Mouse (Mus musculus) heart, embryonic 13.5 days (tissue): Measurements from ENCODE around the gene Olfr1367. TPM values are rescaled to one million over a fixed set of nuclear protein-coding genes. Genes with fewer than 3 reads are reported as not detected.
A peak's percentile ranks its signal among the peaks of the same experiment; 100 is the strongest.
"Not testable (repeated sequence)": the region's sequence is repeated elsewhere in the genome, so short reads cannot be mapped to it uniquely, and the experiment has no call there.

ENCODE experiments used
- ATAC-seq: fragments of 200-750 bp; cut with Nextera tagmentation; 2 replicates; pipeline ENCODE4 v1.8.0; 2017; ENCODE audit warnings: moderate TSS enrichment; ENCODE audit not compliant: insufficient number of reproducible peaks, low FRiP score, low TSS enrichment; ENCODE audit errors: extremely low read depth
- H3K27ac ChIP-seq: fragments of 300-500 bp; sonication (generic); replicated peaks from 2 replicates; pipeline ENCODE4 v1.5.1; 2015; ENCODE audit warnings: moderate library complexity, mild to moderate bottlenecking, inconsistent platforms
- H3K27me3 ChIP-seq: fragments of 300-500 bp; sonication (generic); replicated peaks from 2 replicates; pipeline ENCODE4 v1.6.1; 2015; ENCODE audit warnings: mild to moderate bottlenecking, inconsistent platforms
- H3K36me3 ChIP-seq: fragments of 300-500 bp; sonication (generic); 2 replicates; pipeline ENCODE4 v1.6.1; 2015; ENCODE audit warnings: mild to moderate bottlenecking, inconsistent platforms
- H3K4me1 ChIP-seq: fragments of 300-500 bp; sonication (generic); 2 replicates; pipeline ENCODE4 v1.6.1; 2015; ENCODE audit warnings: inconsistent platforms
- H3K4me2 ChIP-seq: fragments of 300-500 bp; sonication (generic); 2 replicates; pipeline ENCODE4 v1.6.1; 2015; ENCODE audit warnings: inconsistent platforms, mild to moderate bottlenecking, moderate library complexity
- H3K4me3 ChIP-seq: fragments of 300-500 bp; sonication (generic); 2 replicates; pipeline ENCODE4 v1.5.1; 2015; ENCODE audit warnings: moderate library complexity, mild to moderate bottlenecking, inconsistent platforms
- H3K9ac ChIP-seq: fragments of 300-500 bp; sonication (generic); 2 replicates; pipeline ENCODE4 v1.6.1; 2015; ENCODE audit warnings: inconsistent platforms, mild to moderate bottlenecking, moderate library complexity
- H3K9me3 ChIP-seq: fragments of 300-500 bp; sonication (generic); 2 replicates; pipeline ENCODE4 v1.6.1; 2016; ENCODE audit warnings: inconsistent platforms
- WGBS: fragments of 180-500 bp; shearing (Covaris S2); methylation state at CpG from one replicate; pipeline ENCODE4 v1.1.7; 2015; ENCODE audit warnings: mixed read lengths; 5-methylcytosine and 5-hydroxymethylcytosine counted together
- polyA plus RNA-seq: library from polyadenylated mRNA; unstranded; fragments of >200 nt; fragmentation: Nextera tagmentation; extraction: Ambion mirVana; gene quantifications from 2 replicates; pipeline ENCODE4 v1.2.1, GENCODE M21; 2015

Olfr1367 gene
- polyA plus RNA-seq, 1 experiment from 2014 or later: not detected

- ATAC-seq: no peak
- H3K9me3 ChIP-seq: no peaks in the 10 kb centered on the region
Observed at GRCm38 (mm10) chr13:21326191-21326590, 20.5 kb upstream of the Olfr1367 start.

DNA sequence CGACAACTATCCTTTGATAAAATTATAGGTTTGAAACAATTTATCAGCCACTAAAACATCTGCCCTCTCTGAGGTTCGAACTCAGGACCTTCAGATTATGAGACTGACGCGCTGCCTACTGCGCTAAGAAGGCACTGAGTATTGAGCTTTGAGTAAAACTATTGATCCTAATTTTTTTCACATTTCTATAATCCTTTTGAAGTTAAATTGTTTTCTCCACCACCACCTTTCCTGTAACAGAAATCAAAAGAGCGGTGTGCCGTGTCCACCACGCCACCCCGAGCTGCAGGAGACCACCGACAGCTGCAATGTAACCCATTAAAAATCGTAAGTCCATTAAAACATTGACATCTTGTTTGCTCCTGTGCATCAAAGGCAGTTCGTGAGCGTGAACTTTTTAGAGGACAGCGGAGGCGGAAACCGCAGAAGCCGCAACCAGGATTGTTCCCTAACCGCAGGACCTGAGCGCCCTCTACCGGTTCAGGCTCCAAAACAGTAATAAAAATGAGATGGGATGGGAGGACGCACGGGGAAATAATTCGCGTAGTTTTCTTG is 20.0 kb upstream of the Olfr1367 start:
- H3K27ac ChIP-seq: no peak overlapping the region; the same call in 1 of the 2 replicates
- ATAC-seq: no peak
- peak overlapping the region; percentile 57 for H3K4me3 ChIP-seq
- H3K9ac ChIP-seq: peak overlapping the region; percentile 79
- peaks cover 8% of the 10 kb centered on the region for H3K4me1 ChIP-seq
- peaks cover 2% of the 10 kb centered on the region; the same call in 1 of the 2 replicates for H3K27me3 ChIP-seq
- H3K9me3 ChIP-seq: no peaks in the 10 kb centered on the region
- H3K36me3 ChIP-seq: no peaks in the 10 kb centered on the region
- WGBS: under 1% methylated on average over 24 of the region's 24 CpGs
- peak overlapping the region; percentile 82 for H3K4me2 ChIP-seq

More at GRCm38 (mm10) chr13:21326191-21326590, 20.5 kb upstream of the Olfr1367 start:
- Histone ChIP-seq H3K36me3 (no peaks in the 10 kb centered on the region), H3K4me3 (peak overlapping the region; percentile 57), H3K4me2 (peak overlapping the region; percentile 82), H3K9ac (no peak overlapping the region), H3K27ac (no peak overlapping the region), H3K4me1 (peaks cover 8% of the 10 kb centered on the region), H3K27me3 (peaks cover 2% of the 10 kb centered on the region; the same call in 1 of the 2 replicates)
- 10% methylated on average over 4 of the region's 4 CpGs for WGBS

- WGBS: under 1% methylated on average over 9 of the region's 9 CpGs
- peak overlapping the region; percentile 57 for H3K4me3 ChIP-seq
- peaks cover 8% of the 10 kb centered on the region for H3K4me1 ChIP-seq
- no peak for ATAC-seq
- no peaks in the 10 kb centered on the region for H3K36me3 ChIP-seq
- H3K27me3 ChIP-seq: no peaks in the 10 kb centered on the region; the same call in 1 of the 2 replicates
- H3K9ac ChIP-seq: peak overlapping the region; percentile 79
- no peaks in the 10 kb centered on the region for H3K9me3 ChIP-seq
- peak overlapping the region; percentile 82 for H3K4me2 ChIP-seq
- H3K27ac ChIP-seq: no peak overlapping the region
Observed at GRCm38 (mm10) chr13:21327424-21327823, 19.3 kb upstream of the Olfr1367 start.

DNA sequence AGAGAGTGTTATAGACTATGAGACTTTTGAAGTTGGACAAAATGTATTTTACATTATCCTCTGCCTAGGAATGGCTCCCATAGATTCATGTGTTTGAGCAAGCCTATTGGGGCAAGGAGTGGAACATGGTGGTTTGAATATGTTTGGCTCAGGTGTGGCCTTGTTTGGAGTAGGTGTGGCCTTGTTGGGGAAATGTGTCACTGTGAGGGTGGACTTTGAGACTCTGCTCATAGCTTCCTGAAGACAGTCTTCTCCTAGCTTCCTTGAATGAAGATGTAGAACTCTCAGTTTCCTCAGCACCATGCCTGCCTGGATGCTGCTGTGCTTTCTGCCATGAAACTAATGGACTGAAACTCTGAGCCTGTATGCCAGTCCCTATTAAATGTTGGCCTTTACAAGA is 3.9 kb downstream of the Olfr1367 start:
- Histone ChIP-seq H3K9ac (no peak overlapping the region), H3K4me2 (no peak overlapping the region), H3K4me1 (peaks cover 6% of the 10 kb centered on the region; the same call in 1 of the 2 replicates), H3K4me3 (no peak overlapping the region), H3K36me3 (no peaks in the 10 kb centered on the region), H3K27me3 (no peaks in the 10 kb centered on the region), H3K9me3 (no peaks in the 10 kb centered on the region), H3K27ac (no peak overlapping the region)
- no peak for ATAC-seq

DNA sequence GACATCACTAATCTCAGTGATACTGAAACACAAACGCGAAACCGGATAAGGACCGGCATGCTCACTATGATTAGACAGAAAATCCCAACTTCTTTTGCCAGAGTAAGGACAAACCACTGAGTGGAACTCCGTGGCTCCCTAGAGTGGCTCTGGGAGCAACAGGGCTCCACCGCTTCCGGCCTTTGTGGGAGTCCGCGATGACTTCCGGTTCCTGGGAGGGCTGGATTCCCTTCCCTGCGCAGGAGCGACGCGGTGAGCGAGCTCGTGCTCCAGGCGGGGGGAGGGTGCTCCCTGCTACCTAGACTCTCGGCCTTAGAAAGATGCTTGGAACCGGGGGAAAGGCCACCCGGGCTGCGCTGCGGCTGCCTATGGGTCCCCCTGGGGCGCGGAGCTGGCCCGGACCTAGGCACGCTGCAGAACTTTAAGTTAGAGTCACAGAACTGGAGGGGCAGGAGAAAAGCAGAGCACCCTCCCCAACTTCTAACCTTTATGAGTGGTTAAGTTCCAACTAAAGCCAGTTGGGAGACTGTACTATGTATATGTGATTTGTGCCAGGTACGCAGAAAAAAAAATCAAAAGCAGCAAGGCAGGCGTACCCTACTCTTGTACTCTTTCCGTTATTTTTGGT is 16.0 kb downstream of the Olfr1367 start, which contains the start of gene Zscan12:
Gene Zscan12, plus strand, starts transcription at position 200 of the 628 bp plus-strand sequence.
- Histone ChIP-seq H3K36me3 (peaks cover 20% of the 10 kb centered on the region), H3K27ac (peak within 1 kb of the TSS; percentile 76), H3K4me2 (peak within 1 kb of the TSS; percentile 74), H3K4me3 (peak within 1 kb of the TSS; percentile 69), H3K9me3 (no peaks in the 10 kb centered on the region), H3K27me3 (no peaks in the 10 kb centered on the region), H3K9ac (peak within 1 kb of the TSS; percentile 91), H3K4me1 (peaks cover 23% of the 10 kb centered on the region)
- WGBS: under 1% methylated on average over 29 of the region's 29 CpGs
- peak; percentile 94 for ATAC-seq

DNA sequence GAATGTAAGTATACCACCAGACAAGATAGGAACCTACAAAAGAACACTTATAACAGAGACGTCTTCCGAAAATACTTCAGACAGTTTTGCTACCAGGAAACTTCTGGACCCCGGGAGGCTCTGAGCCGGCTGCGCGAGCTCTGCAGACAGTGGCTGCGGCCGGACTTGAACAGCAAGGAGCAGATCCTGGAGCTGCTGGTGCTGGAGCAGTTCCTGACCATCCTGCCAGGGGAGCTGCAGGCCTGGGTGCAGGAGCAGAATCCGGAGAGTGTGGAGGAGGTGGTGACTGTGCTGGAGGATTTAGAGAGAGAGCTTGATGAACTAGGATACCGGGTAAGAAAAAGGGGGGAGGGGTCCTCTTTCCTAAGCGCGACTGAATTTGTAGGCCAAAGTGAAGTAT is 17.0 kb downstream of the Olfr1367 start:
- Histone ChIP-seq H3K36me3 (peaks cover 29% of the 10 kb centered on the region), H3K9me3 (no peaks in the 10 kb centered on the region), H3K9ac (peak overlapping the region; percentile 91), H3K4me1 (peaks cover 23% of the 10 kb centered on the region), H3K4me2 (peak overlapping the region; percentile 74), H3K27ac (no peak overlapping the region), H3K27me3 (no peaks in the 10 kb centered on the region), H3K4me3 (peak overlapping the region; percentile 69)
- no peak for ATAC-seq
- 58% methylated on average over 12 of the region's 12 CpGs for WGBS

GRCm38 (mm10) chr13:21366635-21367034 is 19.9 kb downstream of the Olfr1367 start:
- H3K9me3 ChIP-seq: no peaks in the 10 kb centered on the region
- WGBS: 48% methylated on average over 6 of the region's 6 CpGs
- H3K27me3 ChIP-seq: no peaks in the 10 kb centered on the region
- peaks cover 23% of the 10 kb centered on the region for H3K4me1 ChIP-seq
- peaks cover 58% of the 10 kb centered on the region for H3K36me3 ChIP-seq
- H3K27ac ChIP-seq: no peak overlapping the region
- no peak overlapping the region for H3K4me2 ChIP-seq
- H3K4me3 ChIP-seq: no peak overlapping the region
- no peak for ATAC-seq
- H3K9ac ChIP-seq: no peak overlapping the region

GRCm38 (mm10) chr13:21372700-21373099 is 26.0 kb downstream of the Olfr1367 start:
- H3K27ac ChIP-seq: no peak overlapping the region
- no peaks in the 10 kb centered on the region for H3K9me3 ChIP-seq
- peaks cover 4% of the 10 kb centered on the region; the same call in 1 of the 2 replicates for H3K4me1 ChIP-seq
- H3K4me2 ChIP-seq: no peak overlapping the region
- no peak for ATAC-seq
- WGBS: 84% methylated on average over 2 of the region's 2 CpGs
- H3K9ac ChIP-seq: no peak overlapping the region
- H3K27me3 ChIP-seq: no peaks in the 10 kb centered on the region
- peaks cover 39% of the 10 kb centered on the region for H3K36me3 ChIP-seq
- no peak overlapping the region for H3K4me3 ChIP-seq

- Histone ChIP-seq H3K27ac (no peak overlapping the region), H3K9ac (no peak overlapping the region), H3K4me2 (no peak overlapping the region), H3K4me1 (peaks cover 4% of the 10 kb centered on the region; the same call in 1 of the 2 replicates), H3K27me3 (no peaks in the 10 kb centered on the region), H3K36me3 (no peaks in the 10 kb centered on the region), H3K4me3 (no peak overlapping the region), H3K9me3 (no peaks in the 10 kb centered on the region)
- no peak for ATAC-seq
- 74% methylated on average over 2 of the region's 2 CpGs for WGBS
Observed at GRCm38 (mm10) chr13:21377773-21378172, 31.1 kb downstream of the Olfr1367 start.

DNA sequence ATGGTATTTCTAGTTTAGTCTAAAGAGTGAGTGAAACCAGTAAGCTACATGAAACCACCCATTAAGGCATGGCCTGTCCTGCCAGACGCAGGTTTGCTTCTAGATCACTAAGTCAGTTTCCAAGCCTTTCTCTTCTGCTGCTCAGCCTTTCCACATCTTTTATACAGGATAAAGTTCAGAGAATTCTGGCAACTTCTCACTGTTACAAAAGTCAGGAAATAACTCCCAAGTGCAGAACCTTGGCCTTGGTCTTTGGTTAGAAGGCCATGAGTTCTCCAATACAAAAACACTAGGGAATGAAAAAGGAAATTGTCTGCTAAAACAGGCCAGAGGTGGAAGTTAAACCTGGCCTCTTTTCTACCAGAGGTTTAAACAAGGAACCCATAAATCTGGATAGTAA is 48.5 kb downstream of the Olfr1367 start:
- ATAC-seq: no peak
- H3K9ac ChIP-seq: no peak overlapping the region
- H3K4me2 ChIP-seq: no peak overlapping the region
- 90% methylated on average over 1 of the region's 1 CpGs for WGBS
- no peak overlapping the region for H3K27ac ChIP-seq
- H3K4me1 ChIP-seq: peaks cover 19% of the 10 kb centered on the region
- H3K36me3 ChIP-seq: peaks cover 84% of the 10 kb centered on the region
- no peak overlapping the region for H3K4me3 ChIP-seq
- H3K27me3 ChIP-seq: no peaks in the 10 kb centered on the region
- no peaks in the 10 kb centered on the region for H3K9me3 ChIP-seq

GRCm38 (mm10) chr13:21395623-21396022 is 48.9 kb downstream of the Olfr1367 start:
- H3K36me3 ChIP-seq: peaks cover 80% of the 10 kb centered on the region
- no peaks in the 10 kb centered on the region for H3K27me3 ChIP-seq
- H3K27ac ChIP-seq: no peak overlapping the region
- no peaks in the 10 kb centered on the region for H3K9me3 ChIP-seq
- no peak overlapping the region for H3K9ac ChIP-seq
- no peak overlapping the region for H3K4me3 ChIP-seq
- H3K4me2 ChIP-seq: no peak overlapping the region
- 89% methylated on average over 6 of the region's 6 CpGs for WGBS
- peaks cover 23% of the 10 kb centered on the region for H3K4me1 ChIP-seq
- ATAC-seq: no peak

DNA sequence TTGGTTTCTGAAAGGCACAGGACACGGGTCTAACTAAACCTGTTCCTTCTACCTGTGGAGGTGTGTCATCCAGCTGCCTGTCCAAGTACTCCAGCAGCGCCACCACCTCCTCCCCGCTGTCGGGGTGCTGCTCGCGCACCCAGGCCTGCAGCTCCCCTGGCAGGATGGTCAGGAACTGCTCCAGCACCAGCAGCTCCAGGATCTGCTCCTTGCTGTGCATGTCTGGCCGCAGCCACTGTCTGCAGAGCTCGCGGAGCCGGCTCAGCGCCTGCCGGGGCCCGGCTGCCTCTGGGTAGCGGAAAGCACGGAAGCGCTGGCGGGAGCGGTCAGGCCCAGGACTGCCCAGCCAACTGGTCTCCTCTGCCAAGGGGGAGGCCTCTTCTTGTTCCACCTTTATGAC is 49.3 kb downstream of the Olfr1367 start:
- not testable (repeated sequence) for H3K27ac ChIP-seq, H3K4me3 ChIP-seq, H3K9me3 ChIP-seq, H3K4me2 ChIP-seq, H3K9ac ChIP-seq, H3K27me3 ChIP-seq, ATAC-seq
- peaks cover 75% of the 10 kb centered on the region for H3K36me3 ChIP-seq
- H3K4me1 ChIP-seq: peaks cover 27% of the 10 kb centered on the region
- 85% methylated on average over 12 of the region's 18 CpGs for WGBS
